Mouse (Mus musculus) cerebellum, postnatal 36 days (tissue): Measurements from ENCODE around the gene Fam90a1a.
"Not testable (repeated sequence)": the region's sequence is repeated elsewhere in the genome, so short reads cannot be mapped to it uniquely, and the experiment has no call there.

ENCODE experiments used
- DNase-seq, 2 experiments: peaks; one replicate each; pipeline ENCODE4 v3.0.0; 2021 to 2022; ENCODE audit warnings: mixed read lengths in 2 of 2

Fam90a1a gene

GRCm38 (mm10) chr8:21958414-21958813, at the start of gene Fam90a1a:
Gene Fam90a1a (plus strand): TSS chr8:21958714.
- no peak for DNase-seq

DNA sequence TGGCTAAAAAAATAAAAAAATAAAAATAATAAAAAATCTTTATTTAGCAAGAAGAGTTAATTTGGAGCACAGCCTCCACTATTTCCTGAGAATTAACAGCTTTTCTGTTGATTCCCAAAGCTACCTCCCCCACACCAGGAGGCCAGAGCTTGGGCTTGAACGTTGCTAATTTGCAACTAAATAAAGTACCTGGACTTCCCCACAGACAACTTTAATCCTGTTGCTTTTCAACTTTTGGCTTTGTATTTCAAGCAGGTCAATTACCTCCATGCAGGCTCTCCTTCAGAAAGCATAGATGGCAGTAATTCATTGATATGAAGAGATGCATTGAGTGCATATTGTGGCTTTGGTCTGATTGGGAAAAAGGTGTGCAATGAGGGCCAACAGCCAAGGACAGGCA, 46.6 kb upstream of the Fam90a1a start:
- DNase-seq = no peak

DNA sequence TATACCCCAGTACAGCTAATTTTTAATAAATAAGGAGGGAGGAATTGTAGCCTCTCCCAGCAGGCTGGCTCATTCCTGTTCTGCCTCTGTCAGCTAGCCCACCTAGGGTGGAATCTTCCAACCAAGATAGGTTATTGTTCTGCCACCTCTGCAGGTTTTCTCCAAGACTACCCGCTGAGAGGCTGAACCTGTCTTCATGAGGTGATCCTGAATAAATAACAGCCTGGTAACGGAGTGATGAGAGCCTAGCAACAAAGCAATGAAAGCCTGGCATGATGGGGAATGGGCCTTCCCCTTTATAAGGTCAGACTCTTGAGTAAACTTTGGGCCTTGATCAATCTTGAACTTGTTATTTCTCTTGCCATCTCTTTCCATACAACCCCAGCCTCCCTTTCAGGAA, 46.0 kb upstream of the Fam90a1a start:
- no peak for DNase-seq

DNA sequence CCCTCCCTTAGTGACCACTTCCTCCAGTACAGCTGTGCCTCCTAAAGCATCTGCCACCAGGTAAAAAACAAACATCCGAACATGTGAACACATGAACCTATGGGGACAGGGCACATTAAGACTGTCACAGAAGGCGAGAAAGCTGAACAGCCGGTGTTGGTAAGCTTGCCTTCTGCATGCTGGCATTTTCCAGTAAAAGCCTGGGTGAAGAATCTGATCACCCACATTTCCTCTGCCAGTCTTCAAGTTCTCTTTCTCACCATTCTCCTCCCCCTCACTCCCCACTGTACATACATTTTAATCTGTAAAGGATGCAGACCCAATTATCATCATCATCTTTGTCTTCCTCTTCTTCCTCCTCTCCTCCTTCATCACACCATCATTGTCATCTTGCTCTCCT, 42.9 kb upstream of the Fam90a1a start:
- no peak for DNase-seq

- DNase-seq = not testable (repeated sequence)
Observed at GRCm38 (mm10) chr8:21930754-21931153, 27.8 kb upstream of the Fam90a1a start.

GRCm38 (mm10) chr8:21932610-21933009, 25.9 kb upstream of the Fam90a1a start, which contains the start of gene Defb15:
Gene Defb15 (minus strand): TSS chr8:21932710.
- DNase-seq = no peak

DNA sequence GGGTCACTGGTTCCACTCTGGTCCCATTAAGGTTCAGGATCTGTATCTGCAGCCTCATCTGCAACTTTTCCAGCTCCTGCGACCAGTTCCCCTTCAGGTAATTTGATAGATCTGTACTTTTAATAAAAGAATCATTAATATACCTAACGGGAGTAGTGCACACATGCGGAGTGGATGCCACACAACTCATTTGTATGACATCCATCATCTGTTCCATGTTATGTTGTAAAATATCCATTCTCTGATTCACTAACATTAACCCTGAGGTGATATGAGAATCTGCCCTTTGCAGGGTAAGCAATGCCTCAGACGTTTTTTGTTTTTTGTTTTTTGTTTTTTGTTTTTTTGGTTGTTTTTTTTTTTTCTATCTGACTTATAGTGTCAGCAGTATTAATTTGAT, 20.5 kb upstream of the Fam90a1a start, which contains the start of gene Defb35:
Gene Defb35, plus strand, starts transcription at position 301 of the 400 bp plus-strand sequence.
- not testable (repeated sequence) for DNase-seq

- no peak for DNase-seq
Observed at GRCm38 (mm10) chr8:21946462-21946861, 12.1 kb upstream of the Fam90a1a start, which contains the start of gene Defb13. Gene Defb13 (plus strand): TSS chr8:21946762.

- DNase-seq = no peak
Observed at GRCm38 (mm10) chr8:21947311-21948017, 11.1 kb upstream of the Fam90a1a start.

DNA sequence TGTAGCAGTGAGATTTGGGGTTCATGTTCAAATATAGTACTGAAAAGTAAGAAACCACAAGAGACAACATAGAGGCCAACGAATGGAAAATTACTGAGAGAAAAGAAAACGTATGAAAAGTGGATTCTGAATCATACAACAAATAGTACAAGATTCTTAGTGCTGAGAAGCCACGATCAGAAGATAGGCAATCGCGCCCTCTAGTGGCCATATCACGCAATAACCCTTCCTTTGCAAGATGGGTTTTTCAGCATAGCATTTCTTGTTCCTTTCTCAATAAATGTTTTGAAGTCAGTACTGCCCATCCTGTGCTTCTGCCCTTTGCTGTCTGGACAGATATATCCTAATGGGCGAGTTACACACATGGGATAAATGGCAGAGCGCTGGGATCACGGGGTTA, 3.2 kb upstream of the Fam90a1a start:
- peak; percentile 27 to 38 for DNase-seq

GRCm38 (mm10) chr8:21956336-21956735, 2.2 kb upstream of the Fam90a1a start:
- DNase-seq = no peak

- no peak for DNase-seq
Observed at GRCm38 (mm10) chr8:21966646-21967045, 8.1 kb downstream of the Fam90a1a start.

GRCm38 (mm10) chr8:21969475-21969874, 11.0 kb downstream of the Fam90a1a start, which contains the start of gene Ccdc70:
Gene Ccdc70 (plus strand): TSS chr8:21969775.
- DNase-seq = no peak

GRCm38 (mm10) chr8:21978193-21978592, 19.7 kb downstream of the Fam90a1a start:
- DNase-seq = no peak

DNA sequence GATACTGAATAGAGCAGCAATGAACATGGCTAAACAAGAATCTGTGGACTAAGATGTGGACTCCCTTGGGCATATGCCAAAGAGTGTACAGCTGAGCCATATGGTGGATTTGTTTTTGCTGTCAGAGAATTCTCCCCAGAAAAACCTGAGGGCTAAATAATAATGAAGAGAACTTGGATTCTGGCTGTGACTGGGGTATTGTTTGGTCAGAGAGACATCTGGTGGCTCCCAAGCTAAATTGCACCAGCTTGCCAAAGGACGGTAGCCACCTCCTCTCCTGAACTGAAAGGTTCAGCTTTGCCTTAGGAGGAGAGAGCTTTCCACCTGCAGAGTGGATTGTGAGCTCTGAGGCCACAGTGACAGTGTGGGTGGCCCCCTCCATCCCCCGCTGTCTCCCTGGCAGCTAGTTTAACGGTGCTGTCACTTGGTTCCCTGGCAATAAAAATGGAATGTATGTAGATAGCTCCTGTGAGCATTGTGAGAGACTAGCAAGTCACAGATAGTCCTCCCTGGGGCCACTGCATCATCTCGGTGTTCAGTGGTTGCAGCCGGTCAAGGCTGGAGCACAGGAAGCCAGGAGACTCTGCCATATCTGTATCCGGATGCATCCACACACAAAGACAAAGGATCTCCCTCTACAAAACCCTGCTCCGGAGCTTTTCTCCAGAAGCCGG, 23.3 kb downstream of the Fam90a1a start:
- DNase-seq = peak; percentile 8 to 9

DNA sequence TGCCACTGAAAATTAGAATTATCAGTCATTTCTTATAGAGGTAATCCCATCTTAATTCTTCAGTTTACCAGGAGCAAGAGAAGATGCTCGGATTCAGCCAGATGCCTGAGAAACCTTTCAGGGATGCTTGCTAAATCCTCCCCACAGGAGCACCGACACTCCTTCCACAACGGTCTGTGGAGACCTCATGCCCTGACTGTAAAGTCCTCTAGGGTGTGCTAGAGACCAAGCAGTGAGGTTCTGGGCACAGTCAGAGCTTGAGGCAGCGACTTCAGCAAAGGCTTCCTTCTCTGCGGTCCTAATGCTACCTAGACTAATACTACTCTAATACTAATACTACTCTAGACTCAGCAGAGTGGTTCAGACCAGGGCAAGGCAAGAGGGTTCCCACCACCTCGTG, 33.7 kb downstream of the Fam90a1a start:
- peak; percentile 53 to 66 for DNase-seq

DNA sequence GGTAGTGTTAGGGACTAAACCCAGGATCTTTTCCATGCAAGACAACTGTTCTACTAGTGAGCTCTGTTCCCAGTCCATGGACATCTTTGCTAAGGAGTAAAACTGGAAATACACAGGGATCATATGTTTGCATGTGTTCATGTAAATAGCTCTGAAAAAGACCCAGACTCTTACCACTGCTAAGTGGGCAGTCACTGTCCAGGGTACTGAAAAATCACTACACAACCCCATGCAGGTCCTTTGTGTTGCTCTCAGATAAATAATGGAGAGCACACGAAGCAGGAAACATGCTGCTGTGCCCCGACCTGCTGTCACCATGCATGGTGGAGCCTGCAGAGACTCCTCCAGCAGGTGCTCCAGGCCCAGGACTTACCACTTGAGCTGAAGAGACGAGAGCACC, 36.7 kb downstream of the Fam90a1a start:
- no peak for DNase-seq

GRCm38 (mm10) chr8:22004750-22005522, 46.4 kb downstream of the Fam90a1a start:
- DNase-seq = no peak

GRCm38 (mm10) chr8:22006423-22006822, 47.9 kb downstream of the Fam90a1a start:
- DNase-seq = no peak

GRCm38 (mm10) chr8:22009403-22009802, 50.9 kb downstream of the Fam90a1a start:
- peak in 1 of 2 experiments; percentile 7 for DNase-seq

GRCm38 (mm10) chr8:22013034-22013707, 54.7 kb downstream of the Fam90a1a start:
- no peak for DNase-seq
